ENCODE assay signal across 9 mouse cellular contexts in genomic region chr11:101149178-101150105, GRCm38 (mm10). TPM values are rescaled to one million over a fixed set of nuclear protein-coding genes. Genes with fewer than 3 reads are reported as not detected.
DNase-seq lines count a peak whose midpoint lies in the region; ATAC-seq and TF ChIP-seq lines count a peak whose summit lies in the region.
"Had no signal": no experiment of that assay in that cellular context is flagged by ENCODE, and none has a peak within 500 bp of the region (broad histone marks: within the 10 kb centered on the region; RNA-seq: fewer than 3 reads in every experiment).

No protein-coding gene starts in this region.

- no peaks in the 10 kb centered on the region for H3K4me1 ChIP-seq in kidney, adult 2 months (ENCODE audit: control insufficient read depth, insufficient read depth, low read length)

- no peaks in the 10 kb centered on the region for H3K36me3 ChIP-seq in kidney, adult 2 months (ENCODE audit: control insufficient read depth, insufficient read depth, low read length)

- intact Hi-C loops in gastrocnemius, postnatal 14 days (cut with DNase I; ENCODE audit: low total_unique reads): no loop called here

- no peak for TF ChIP-seq POLR2A in kidney, adult 2 months (IDR thresholded peaks at IDR 0.05; ENCODE audit: low read depth, low read length)

- no peak for TF ChIP-seq CTCF in kidney, adult 2 months (conservative IDR thresholded peaks at IDR 0.05; ENCODE audit: insufficient read depth, insufficient read length, low read depth, low read length)

- H3K4me3 ChIP-seq in kidney, adult 2 months (ENCODE audit: insufficient read depth, low read depth, low read length): no peak overlapping the region

- H3K27me3 ChIP-seq in kidney, adult 2 months (replicated peaks; ENCODE audit: control insufficient read depth, insufficient read depth, low read length): no peaks in the 10 kb centered on the region

- WGBS in kidney, adult 2 months: 51% methylated on average over 9 of the region's 9 CpGs

- no peak overlapping the region for H3K27ac ChIP-seq in kidney, adult 2 months (ENCODE audit: insufficient read depth, low read depth, low read length)

- ATAC-seq in megakaryocyte-erythroid progenitor cell, adult 5-6 weeks (replicated peaks; ENCODE audit: low FRiP score, low TSS enrichment, poor library complexity, severe bottlenecking): 0 out of 2 replicates have a peak, but pooled peaks have one; percentile 10

- DNase-seq in kidney, postnatal 10 days: peak; percentile 72
- DNase-seq in kidney, adult 2 months: no peak
- peak; percentile 72 for DNase-seq in adrenal gland, postnatal 14 days
- DNase-seq in gastrocnemius, postnatal 14 days: peak; percentile 56
- no peak for DNase-seq in layer of hippocampus, adult 18-20 months (ENCODE audit: low spot score in 2 of 2)
- DNase-seq in cerebellum, postnatal 4 days (ENCODE audit: low spot score in 2 of 2): no peak
- DNase-seq in retina, postnatal 1 day: no peak

RNA-seq across cellular contexts. Expression of gene Tubg2, which starts 6.3 kb away (rescaled TPM):
- polyA plus RNA-seq in kidney, adult 2 months (2012; rRNA removed): 1.4 and 1.8 TPM in 2 replicates
- 7.2 and 7.9 TPM in 2 replicates for total RNA-seq in adrenal gland, postnatal 14 days (2021)
- total RNA-seq in gastrocnemius, postnatal 14 days (2021): 1 to 10 TPM; 3.1 to 4.6 TPM
- not detected in 2 replicates for total RNA-seq in megakaryocyte-erythroid progenitor cell, adult 5-6 weeks (2014; fragmentation: Nextera tagmentation)
- total RNA-seq in megakaryocyte-erythroid progenitor cell, adult 5-6 weeks (2017): not detected in 2 replicates
- total RNA-seq in layer of hippocampus, adult 18-20 months (2021): 10 to 100 TPM; 40.2 to 42.7 TPM

RNA-seq across cellular contexts. Expression of gene Cntnap1, which starts 20.9 kb away (rescaled TPM):
- 3.4 and 3.6 TPM in 2 replicates for polyA plus RNA-seq in kidney, adult 2 months (2012; rRNA removed)
- 10.9 and 13.5 TPM in 2 replicates for total RNA-seq in adrenal gland, postnatal 14 days (2021)
- total RNA-seq in gastrocnemius, postnatal 14 days (2021): 1 to 10 TPM; 1.8 to 2.4 TPM
- total RNA-seq in megakaryocyte-erythroid progenitor cell, adult 5-6 weeks (2014; fragmentation: Nextera tagmentation): not detected in 2 replicates
- 0.15 TPM in 1 of 2 replicates, not detected in the other for total RNA-seq in megakaryocyte-erythroid progenitor cell, adult 5-6 weeks (2017)
- total RNA-seq in layer of hippocampus, adult 18-20 months (2021): 100 to 1,000 TPM; 154 to 162 TPM
- total RNA-seq: neutrophil, adult 5-6 weeks had no signal

RNA-seq across cellular contexts. Expression of gene Plekhh3, which starts 21.7 kb away (rescaled TPM):
- 19.3 and 22.7 TPM in 2 replicates for polyA plus RNA-seq in kidney, adult 2 months (2012; rRNA removed)
- total RNA-seq in adrenal gland, postnatal 14 days (2021): 30.5 and 32.7 TPM in 2 replicates
- 10 to 100 TPM; 22.0 to 26.9 TPM for total RNA-seq in gastrocnemius, postnatal 14 days (2021)
- not detected in 2 replicates for total RNA-seq in megakaryocyte-erythroid progenitor cell, adult 5-6 weeks (2014; fragmentation: Nextera tagmentation)
- total RNA-seq in megakaryocyte-erythroid progenitor cell, adult 5-6 weeks (2017): not detected in 2 replicates
- 10 to 100 TPM; 15.0 to 15.3 TPM for total RNA-seq in layer of hippocampus, adult 18-20 months (2021)

RNA-seq across cellular contexts. Expression of gene Ccr10, which starts 25.8 kb away (rescaled TPM):
- polyA plus RNA-seq in kidney, adult 2 months (2012; rRNA removed): 0.33 and 0.34 TPM in 2 replicates
- total RNA-seq in adrenal gland, postnatal 14 days (2021): 1.4 and 1.5 TPM in 2 replicates
- under 1 TPM in 1 of 2 experiments, not detected in 1; 0.12 TPM for total RNA-seq in gastrocnemius, postnatal 14 days (2021)
- total RNA-seq in megakaryocyte-erythroid progenitor cell, adult 5-6 weeks (2014; fragmentation: Nextera tagmentation): not detected in 2 replicates
- total RNA-seq in megakaryocyte-erythroid progenitor cell, adult 5-6 weeks (2017): not detected in 2 replicates
- under 1 TPM in 1 of 2 experiments, not detected in 1; 0.18 TPM for total RNA-seq in layer of hippocampus, adult 18-20 months (2021)
- total RNA-seq: neutrophil, adult 5-6 weeks had no signal

RNA-seq across cellular contexts. Expression of gene Tubg1, which starts 29.7 kb away (rescaled TPM):
- polyA plus RNA-seq in kidney, adult 2 months (2012; rRNA removed): 14.1 and 19.2 TPM in 2 replicates
- 45.9 and 48.6 TPM in 2 replicates for total RNA-seq in adrenal gland, postnatal 14 days (2021)
- 10 to 100 TPM; 26.3 to 31.2 TPM for total RNA-seq in gastrocnemius, postnatal 14 days (2021)
- total RNA-seq in megakaryocyte-erythroid progenitor cell, adult 5-6 weeks (2014; fragmentation: Nextera tagmentation): 51.9 and 55.2 TPM in 2 replicates
- 28.7 and 42.7 TPM in 2 replicates for total RNA-seq in megakaryocyte-erythroid progenitor cell, adult 5-6 weeks (2017)
- total RNA-seq in layer of hippocampus, adult 18-20 months (2021): 10 to 100 TPM; 43.7 to 46.5 TPM

Comparison
In these comparisons a context has a peak if more than half of its experiments do, and no peak if none do; other contexts are left out.
1. DNase-seq: peak in kidney, postnatal 10 days (single experiment), adrenal gland, postnatal 14 days (single experiment) and gastrocnemius, postnatal 14 days (single experiment); none in kidney, adult 2 months (single experiment), layer of hippocampus, adult 18-20 months (0 of 2), cerebellum, postnatal 4 days (0 of 2) and retina, postnatal 1 day (single experiment).
2. RNA of gene Cntnap1, which starts 20.9 kb away (total RNA-seq): 154 to 162 TPM in layer of hippocampus, adult 18-20 months; 10.9 to 13.5 TPM in adrenal gland, postnatal 14 days, 1.8 to 2.4 TPM in gastrocnemius, postnatal 14 days and 0.15 TPM in megakaryocyte-erythroid progenitor cell, adult 5-6 weeks; every median in the first group is over 10 times any median in the second.
3. RNA of gene Plekhh3, which starts 21.7 kb away (total RNA-seq): 30.5 to 32.7 TPM in adrenal gland, postnatal 14 days, 22.0 to 26.9 TPM in gastrocnemius, postnatal 14 days and 15.0 to 15.3 TPM in layer of hippocampus, adult 18-20 months; not detected in megakaryocyte-erythroid progenitor cell, adult 5-6 weeks; every median in the first group is over 10 times any median in the second.